Mouse (Mus musculus) kidney, embryonic 14.5 days (tissue): ENCODE results near the gene Ubtfl1. TPM values are rescaled to one million over a fixed set of nuclear protein-coding genes. Genes with fewer than 3 reads are reported as not detected.
"Not testable (repeated sequence)": the region's sequence is repeated elsewhere in the genome, so short reads cannot be mapped to it uniquely, and the experiment has no call there.

Experiments used
- ATAC-seq: fragments of 200-750 bp; cut with Nextera tagmentation; 2 replicates; pipeline ENCODE4 v1.8.0; 2017; ENCODE audit warnings: moderate number of reproducible peaks, mild to moderate bottlenecking, moderate TSS enrichment, moderate library complexity; ENCODE audit not compliant: low FRiP score, low TSS enrichment
- H3K27ac ChIP-seq: fragments of 300-500 bp; sonication (generic); 2 replicates; pipeline ENCODE4 v1.5.1; 2014; ENCODE audit warnings: low read depth, mild to moderate bottlenecking, low read length, moderate library complexity, mixed read lengths
- H3K27me3 ChIP-seq: fragments of 300-500 bp; sonication (generic); 2 replicates; pipeline ENCODE4 v1.6.1; 2014; ENCODE audit warnings: mild to moderate bottlenecking, low read length; ENCODE audit not compliant: control insufficient read depth, insufficient read depth
- H3K36me3 ChIP-seq: fragments of 300-500 bp; sonication (generic); 2 replicates; pipeline ENCODE4 v1.6.1; 2014; ENCODE audit warnings: low read length, mixed read lengths; ENCODE audit not compliant: control insufficient read depth, insufficient read depth
- H3K4me1 ChIP-seq: fragments of 300-500 bp; sonication (generic); 2 replicates; pipeline ENCODE4 v1.6.1; 2014; ENCODE audit warnings: low read length, mixed read lengths; ENCODE audit not compliant: control insufficient read depth, insufficient read depth
- H3K4me2 ChIP-seq: fragments of 300-500 bp; sonication (generic); replicated peaks from 2 replicates; pipeline ENCODE4 v1.6.1; 2014; ENCODE audit warnings: low read depth, mild to moderate bottlenecking, low read length
- H3K4me3 ChIP-seq: fragments of 300-500 bp; sonication (generic); 2 replicates; pipeline ENCODE4 v1.5.1; 2014; ENCODE audit warnings: mild to moderate bottlenecking, low read length
- H3K9ac ChIP-seq: fragments of 300-500 bp; sonication (generic); 2 replicates; pipeline ENCODE4 v1.6.1; 2014; ENCODE audit warnings: low read depth, mild to moderate bottlenecking, low read length, moderate library complexity
- H3K9me3 ChIP-seq: fragments of 300-500 bp; sonication (generic); 2 replicates; pipeline ENCODE4 v1.6.1; 2016; ENCODE audit warnings: low read length; ENCODE audit not compliant: control insufficient read depth
- WGBS: fragments of 180-500 bp; shearing (Covaris S2); extraction: QIAGEN DNeasy Blood & Tissue Kit; methylation state at CpG from one replicate; pipeline ENCODE4 v1.1.7; 2014; 5-methylcytosine and 5-hydroxymethylcytosine counted together
- polyA plus RNA-seq: library from polyadenylated mRNA; unstranded; fragments of >200 nt; fragmentation: Nextera tagmentation; extraction: Ambion mirVana; gene quantifications from 2 replicates; pipeline ENCODE4 v1.2.1, GENCODE M21; 2014

Gene Ubtfl1
- polyA plus RNA-seq, result not detected in 2 replicates

- no peak for ATAC-seq
- no peaks in the 10 kb centered on the region for H3K36me3 ChIP-seq
- H3K4me2 ChIP-seq, result no peak within 1 kb of the TSS
- no peaks in the 10 kb centered on the region for H3K27me3 ChIP-seq
- H3K9me3 ChIP-seq, result no peaks in the 10 kb centered on the region
- H3K27ac ChIP-seq, result no peak within 1 kb of the TSS
- H3K9ac ChIP-seq, result no peak within 1 kb of the TSS
- 88% methylated on average over 1 of the region's 1 CpGs for WGBS
- no peaks in the 10 kb centered on the region for H3K4me1 ChIP-seq
- no peak within 1 kb of the TSS for H3K4me3 ChIP-seq
These were observed at the start of gene Ubtfl1 for GRCm38 (mm10) chr9:18404118-18404517. Gene Ubtfl1, plus strand, starts transcription at chr9:18404418.

GRCm38 (mm10) chr9:18373026-18373425 is 31.2 kb upstream of the Ubtfl1 start:
- H3K4me1 ChIP-seq, ATAC-seq, H3K27me3 ChIP-seq, H3K4me3 ChIP-seq, H3K4me2 ChIP-seq, H3K9ac ChIP-seq, H3K27ac ChIP-seq, H3K9me3 ChIP-seq, H3K36me3 ChIP-seq: not testable (repeated sequence)
- 63% methylated on average over 1 of the region's 1 CpGs for WGBS

GRCm38 (mm10) chr9:18385782-18386181 is 18.4 kb upstream of the Ubtfl1 start:
- peak overlapping the region; percentile 18; the same call in 1 of the 2 replicates for H3K4me3 ChIP-seq
- H3K27ac ChIP-seq, result no peak overlapping the region
- no peaks in the 10 kb centered on the region for H3K36me3 ChIP-seq
- H3K9ac ChIP-seq, result no peak overlapping the region
- H3K4me2 ChIP-seq, result no peak overlapping the region; the same call in 1 of the 2 replicates
- no peaks in the 10 kb centered on the region for H3K4me1 ChIP-seq
- ATAC-seq, result peak; percentile 49; the same call in 1 of the 2 replicates
- WGBS, result 30% methylated on average over 6 of the region's 6 CpGs
- no peaks in the 10 kb centered on the region for H3K9me3 ChIP-seq
- no peaks in the 10 kb centered on the region for H3K27me3 ChIP-seq

GRCm38 (mm10) chr9:18399629-18400028 is 4.6 kb upstream of the Ubtfl1 start:
- Histone ChIP-seq H3K4me1 (no peaks in the 10 kb centered on the region), H3K9me3 (no peaks in the 10 kb centered on the region; the same call in 1 of the 2 replicates), H3K27me3 (no peaks in the 10 kb centered on the region), H3K4me3 (no peak overlapping the region), H3K27ac (no peak overlapping the region), H3K36me3 (no peaks in the 10 kb centered on the region), H3K9ac (no peak overlapping the region), H3K4me2 (no peak overlapping the region)
- no peak for ATAC-seq
- whole genome bisulfite sequencing, result 92% methylated on average over 1 of the region's 1 CpGs

GRCm38 (mm10) chr9:18402895-18403294 is 1.3 kb upstream of the Ubtfl1 start, which contains the start of gene Naalad2:
Gene Naalad2, minus strand, starts transcription at chr9:18402995.
- not testable (repeated sequence) for H3K4me3 ChIP-seq, H3K9me3 ChIP-seq, H3K27ac ChIP-seq, H3K36me3 ChIP-seq, ATAC-seq, H3K9ac ChIP-seq, H3K4me1 ChIP-seq, H3K27me3 ChIP-seq, H3K4me2 ChIP-seq
- WGBS, result 90% methylated on average over 2 of the region's 2 CpGs

- 82% methylated on average over 4 of the region's 4 CpGs for WGBS
- H3K9ac ChIP-seq, H3K4me3 ChIP-seq, H3K4me2 ChIP-seq, H3K36me3 ChIP-seq, H3K9me3 ChIP-seq, H3K27ac ChIP-seq, ATAC-seq, H3K27me3 ChIP-seq, H3K4me1 ChIP-seq: not testable (repeated sequence)
These were observed 8.2 kb downstream of the Ubtfl1 start for GRCm38 (mm10) chr9:18412371-18412770.

GRCm38 (mm10) chr9:18430354-18430753 is 26.1 kb downstream of the Ubtfl1 start, which contains the start of gene Mbd3l2:
Gene Mbd3l2, plus strand, starts transcription at chr9:18430654.
- H3K4me2 ChIP-seq, result no peak within 1 kb of the TSS
- H3K4me3 ChIP-seq, result no peak within 1 kb of the TSS
- no peaks in the 10 kb centered on the region for H3K27me3 ChIP-seq
- no peak within 1 kb of the TSS for H3K9ac ChIP-seq
- no peaks in the 10 kb centered on the region for H3K9me3 ChIP-seq
- no peak within 1 kb of the TSS for H3K27ac ChIP-seq
- no peaks in the 10 kb centered on the region for H3K4me1 ChIP-seq
- no peaks in the 10 kb centered on the region for H3K36me3 ChIP-seq
- ATAC-seq, result no peak

- no peaks in the 10 kb centered on the region for H3K4me1 ChIP-seq
- H3K4me3 ChIP-seq, result no peak overlapping the region
- no peak overlapping the region for H3K4me2 ChIP-seq
- no peaks in the 10 kb centered on the region for H3K36me3 ChIP-seq
- H3K27me3 ChIP-seq, result no peaks in the 10 kb centered on the region
- no peak for ATAC-seq
- no peak overlapping the region for H3K9ac ChIP-seq
- H3K9me3 ChIP-seq, result no peaks in the 10 kb centered on the region
- 86% methylated on average over 10 of the region's 10 CpGs for WGBS
- no peak overlapping the region for H3K27ac ChIP-seq
These were observed 27.5 kb downstream of the Ubtfl1 start for GRCm38 (mm10) chr9:18431687-18432086.

GRCm38 (mm10) chr9:18456520-18456919 is 52.3 kb downstream of the Ubtfl1 start:
- no peak for ATAC-seq
- H3K36me3 ChIP-seq, result peaks cover 18% of the 10 kb centered on the region; the same call in 1 of the 2 replicates

More at GRCm38 (mm10) chr9:18456520-18456919, 52.3 kb downstream of the Ubtfl1 start:
- Histone ChIP-seq H3K27me3 (no peaks in the 10 kb centered on the region), H3K4me2 (no peak overlapping the region), H3K4me3 (no peak overlapping the region), H3K4me1 (no peaks in the 10 kb centered on the region), H3K9me3 (peaks cover 4% of the 10 kb centered on the region; the same call in 1 of the 2 replicates), H3K27ac (no peak overlapping the region), H3K9ac (no peak overlapping the region)
- 94% methylated on average over 4 of the region's 4 CpGs for WGBS
